Mouse (Mus musculus) limb, embryonic 11.5 days (tissue): ENCODE results near the gene Tmem127. TPM values are rescaled to one million over a fixed set of nuclear protein-coding genes. Genes with fewer than 3 reads are reported as not detected.
A peak's percentile ranks its signal among the peaks of the same experiment; 100 is the strongest.

Experiments used
- ATAC-seq: fragments of 200-750 bp; cut with Nextera tagmentation; 2 replicates; pipeline ENCODE4 v1.8.0; 2017; ENCODE audit warnings: low read depth; ENCODE audit not compliant: insufficient number of reproducible peaks, low FRiP score, low TSS enrichment
- DNase-seq: peaks from one replicate; pipeline ENCODE4 v3.0.0-alpha.2; 2015; ENCODE audit warnings: low spot score
- H3K27ac ChIP-seq: fragments of 300-500 bp; sonication (generic); replicated peaks from 2 replicates; pipeline ENCODE4 v1.5.1; 2014; ENCODE audit warnings: low read depth, mild to moderate bottlenecking, low read length
- H3K27me3 ChIP-seq: fragments of 300-500 bp; sonication (generic); 2 replicates; pipeline ENCODE4 v1.6.1; 2014; ENCODE audit warnings: mild to moderate bottlenecking, low read length, mixed read lengths; ENCODE audit not compliant: control insufficient read depth, insufficient read depth
- H3K36me3 ChIP-seq: fragments of 300-500 bp; sonication (generic); 2 replicates; pipeline ENCODE4 v1.6.1; 2014; ENCODE audit warnings: mild to moderate bottlenecking, low read length, moderate library complexity, mixed read lengths; ENCODE audit not compliant: control insufficient read depth, insufficient read depth
- H3K4me1 ChIP-seq: fragments of 300-500 bp; sonication (generic); 2 replicates; pipeline ENCODE4 v1.6.1; 2014; ENCODE audit warnings: low read length, mixed read lengths; ENCODE audit not compliant: control insufficient read depth, insufficient read depth
- H3K4me2 ChIP-seq: fragments of 300-500 bp; sonication (generic); 2 replicates; pipeline ENCODE4 v1.6.1; 2014; ENCODE audit warnings: low read depth, mild to moderate bottlenecking, moderate library complexity; ENCODE audit not compliant: severe bottlenecking
- H3K4me3 ChIP-seq: fragments of 300-500 bp; sonication (generic); 2 replicates; pipeline ENCODE4 v1.5.1; 2014; ENCODE audit warnings: low read depth, low read length
- H3K9ac ChIP-seq: fragments of 300-500 bp; sonication (generic); 2 replicates; pipeline ENCODE4 v1.6.1; 2014; ENCODE audit warnings: mild to moderate bottlenecking, low read length
- H3K9me3 ChIP-seq: fragments of 300-500 bp; sonication (generic); 2 replicates; pipeline ENCODE4 v1.6.1; 2016; ENCODE audit warnings: low read length; ENCODE audit not compliant: control insufficient read depth
- WGBS: fragments of 180-500 bp; shearing (Covaris S2); extraction: QIAGEN DNeasy Blood & Tissue Kit; methylation state at CpG from one replicate; pipeline ENCODE4 v1.1.7; 2014; 5-methylcytosine and 5-hydroxymethylcytosine counted together
- polyA plus RNA-seq: library from polyadenylated mRNA; unstranded; fragments of >200 nt; fragmentation: Nextera tagmentation; extraction: Ambion mirVana; gene quantifications from 2 replicates; pipeline ENCODE4 v1.2.1, GENCODE M21; 2014

Tmem127 gene
- polyA plus RNA-seq, 1 experiment from 2014 or later, result 17.0 TPM

DNA sequence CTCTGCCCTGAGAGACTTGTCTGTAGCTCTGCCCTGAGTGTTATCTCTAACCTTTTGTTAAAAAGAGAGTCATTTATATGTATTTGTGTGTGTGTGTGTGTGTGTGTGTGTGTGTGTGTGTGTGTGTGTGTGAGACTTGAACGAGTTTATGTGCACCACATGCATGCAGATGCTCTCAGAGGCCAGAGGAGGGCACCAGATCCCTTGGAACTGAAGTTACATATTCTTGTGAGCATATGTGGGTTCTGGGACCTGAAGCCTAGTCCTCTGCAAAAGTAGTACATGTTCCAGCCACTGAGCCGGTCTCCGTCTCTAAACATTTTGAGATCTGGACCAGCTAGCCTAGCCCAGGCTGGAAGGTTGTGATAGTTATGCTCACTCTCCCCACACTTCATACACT lies 22.4 kb upstream of the Tmem127 start:
- peaks cover 63% of the 10 kb centered on the region for H3K36me3 ChIP-seq
- no peaks in the 10 kb centered on the region for H3K4me1 ChIP-seq
- no peak for DNase-seq

GRCm38 (mm10) chr2:127237897-127238610 lies 9.7 kb upstream of the Tmem127 start:
- H3K36me3 ChIP-seq, result peaks cover 43% of the 10 kb centered on the region
- no peak overlapping the region for H3K4me2 ChIP-seq
- no peaks in the 10 kb centered on the region for H3K9me3 ChIP-seq
- ATAC-seq, result no peak
- no peak overlapping the region for H3K27ac ChIP-seq
- no peak overlapping the region for H3K9ac ChIP-seq
- DNase-seq, result no peak
- H3K27me3 ChIP-seq, result no peaks in the 10 kb centered on the region
- WGBS, result 95% methylated on average over 11 of the region's 11 CpGs
- H3K4me3 ChIP-seq, result no peak overlapping the region
- H3K4me1 ChIP-seq, result no peaks in the 10 kb centered on the region

More for the DNA sequence above, 22.4 kb upstream of the Tmem127 start:
- Histone ChIP-seq H3K27me3 (no peaks in the 10 kb centered on the region), H3K9me3 (no peaks in the 10 kb centered on the region), H3K4me3 (no peak overlapping the region), H3K27ac (no peak overlapping the region), H3K4me2 (no peak overlapping the region), H3K9ac (no peak overlapping the region)
- WGBS, result 93% methylated on average over 3 of the region's 3 CpGs
- ATAC-seq, result no peak

- Histone ChIP-seq H3K36me3 (peaks cover 38% of the 10 kb centered on the region), H3K27ac (no peak overlapping the region), H3K4me1 (no peaks in the 10 kb centered on the region), H3K27me3 (no peaks in the 10 kb centered on the region), H3K4me2 (no peak overlapping the region), H3K9ac (no peak overlapping the region), H3K9me3 (no peaks in the 10 kb centered on the region), H3K4me3 (no peak overlapping the region)
- ATAC-seq, result no peak
- 92% methylated on average over 2 of the region's 2 CpGs for WGBS
- no peak for DNase-seq
Measured at GRCm38 (mm10) chr2:127240065-127240464, 7.6 kb upstream of the Tmem127 start.

- peaks cover 7% of the 10 kb centered on the region; the same call in 1 of the 2 replicates for H3K36me3 ChIP-seq
- H3K9me3 ChIP-seq, result no peaks in the 10 kb centered on the region
- no peaks in the 10 kb centered on the region for H3K27me3 ChIP-seq
- H3K9ac ChIP-seq, result peak overlapping the region; percentile 66
- H3K4me1 ChIP-seq, result 0 out of 2 replicates have a peak, but pooled peaks cover 5% of the 10 kb centered on the region
- H3K4me3 ChIP-seq, result peak overlapping the region; percentile 72
- under 1% methylated on average over 38 of the region's 39 CpGs for WGBS
- DNase-seq (peak; percentile 48), ATAC-seq (peak; percentile 57)
- no peak overlapping the region for H3K27ac ChIP-seq
- peak overlapping the region; percentile 97 for H3K4me2 ChIP-seq
Measured at GRCm38 (mm10) chr2:127248334-127249004, 761 bp downstream of the Tmem127 start.

- Histone ChIP-seq H3K27me3 (no peaks in the 10 kb centered on the region), H3K4me2 (no peak overlapping the region), H3K9me3 (no peaks in the 10 kb centered on the region), H3K4me3 (no peak overlapping the region), H3K27ac (no peak overlapping the region), H3K36me3 (peaks cover 5% of the 10 kb centered on the region; the same call in 1 of the 2 replicates), H3K4me1 (0 out of 2 replicates have a peak, but pooled peaks cover 5% of the 10 kb centered on the region), H3K9ac (no peak overlapping the region)
- ATAC-seq, result no peak
- DNase-seq, result no peak
- WGBS, result 90% methylated on average over 9 of the region's 9 CpGs
Measured at GRCm38 (mm10) chr2:127250291-127251008, 2.7 kb downstream of the Tmem127 start.

GRCm38 (mm10) chr2:127251457-127251856 lies 3.7 kb downstream of the Tmem127 start:
- no peaks in the 10 kb centered on the region for H3K27me3 ChIP-seq
- DNase-seq (no peak), ATAC-seq (no peak)
- H3K4me2 ChIP-seq, result no peak overlapping the region
- no peak overlapping the region for H3K27ac ChIP-seq
- no peak overlapping the region for H3K9ac ChIP-seq
- H3K9me3 ChIP-seq, result no peaks in the 10 kb centered on the region
- H3K4me3 ChIP-seq, result no peak overlapping the region
- 0 out of 2 replicates have a peak, but pooled peaks cover 5% of the 10 kb centered on the region for H3K4me1 ChIP-seq
- H3K36me3 ChIP-seq, result no peaks in the 10 kb centered on the region
- 88% methylated on average over 3 of the region's 3 CpGs for WGBS

GRCm38 (mm10) chr2:127251880-127252527 lies 4.3 kb downstream of the Tmem127 start:
- H3K9ac ChIP-seq, result no peak overlapping the region
- H3K27me3 ChIP-seq, result no peaks in the 10 kb centered on the region
- 64% methylated on average over 3 of the region's 3 CpGs for WGBS
- DNase-seq (no peak), ATAC-seq (no peak)
- no peak overlapping the region for H3K4me3 ChIP-seq
- H3K9me3 ChIP-seq, result no peaks in the 10 kb centered on the region
- H3K27ac ChIP-seq, result no peak overlapping the region
- H3K36me3 ChIP-seq, result peaks cover 3% of the 10 kb centered on the region; the same call in 1 of the 2 replicates
- H3K4me2 ChIP-seq, result no peak overlapping the region
- 0 out of 2 replicates have a peak, but pooled peaks cover 5% of the 10 kb centered on the region for H3K4me1 ChIP-seq

DNA sequence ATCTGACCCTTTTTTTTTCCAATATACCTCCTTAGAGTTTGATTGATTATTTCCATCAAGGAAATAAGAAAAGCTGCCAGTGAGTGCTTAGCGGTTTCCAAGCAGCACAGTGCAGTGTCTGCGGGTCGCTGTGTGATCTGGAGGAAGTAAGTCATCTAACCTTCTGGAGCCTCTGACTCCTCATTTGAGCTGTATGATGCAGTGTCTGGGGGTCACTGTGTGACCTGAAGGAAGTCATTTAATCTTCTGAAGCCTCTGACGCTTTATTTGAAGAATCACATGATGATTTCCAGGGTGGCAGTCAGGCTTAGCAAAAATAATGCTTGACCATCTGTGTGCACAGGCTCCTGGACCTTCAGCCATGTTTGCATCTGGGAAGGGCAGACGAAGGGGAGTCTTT lies 5.1 kb downstream of the Tmem127 start:
- Histone ChIP-seq H3K9ac (no peak overlapping the region), H3K36me3 (peaks cover 3% of the 10 kb centered on the region; the same call in 1 of the 2 replicates), H3K4me3 (no peak overlapping the region), H3K4me1 (0 out of 2 replicates have a peak, but pooled peaks cover 5% of the 10 kb centered on the region), H3K9me3 (no peaks in the 10 kb centered on the region), H3K4me2 (no peak overlapping the region), H3K27ac (no peak overlapping the region), H3K27me3 (no peaks in the 10 kb centered on the region)
- ATAC-seq (no peak), DNase-seq (no peak)
- WGBS, result 74% methylated on average over 5 of the region's 5 CpGs
